Mouse (Mus musculus) megakaryocyte-erythroid progenitor cell, adult 5 weeks (primary cell): ENCODE results near the gene Il18bp. TPM values are rescaled to one million over a fixed set of nuclear protein-coding genes. Genes with fewer than 3 reads are reported as not detected.

ENCODE experiments used
- polyA plus RNA-seq: library from polyadenylated mRNA; stranded (reverse); fragments of >175 nt; gene quantifications from 2 replicates; pipeline ENCODE4 v1.2.3, GENCODE M21; 2012

Gene Il18bp
- 7.0 and 11.9 TPM in 2 replicates for polyA plus RNA-seq

GRCm38 (mm10) chr7:102018590-102018989 lies at the start of gene Il18bp:
Il18bp (minus strand) TSS chr7:102018690.

GRCm38 (mm10) chr7:102065046-102065891 lies 46.8 kb upstream of the Il18bp start, which contains the start of the genes Rnf121, Xndc1 and Xntrpc:
Rnf121 (minus strand) TSS chr7:102065469.
Xndc1 (plus strand) TSS chr7:102065511.
Xntrpc (plus strand) TSS chr7:102065713.

Other genes starting within 250 kb of the Il18bp start
- 0.07 and 0.09 TPM in 2 replicates for gene Phox2a, start 200.4 kb downstream of the Il18bp start, polyA plus RNA-seq
- gene Inppl1, start 180.5 kb downstream of the Il18bp start, polyA plus RNA-seq = 11.8 and 13.7 TPM in 2 replicates
- gene Folr2, start 161.5 kb downstream of the Il18bp start, polyA plus RNA-seq = not detected in 2 replicates
- gene Anapc15, start 155.0 kb downstream of the Il18bp start, polyA plus RNA-seq = 18.9 and 25.1 TPM in 2 replicates
- 0.10 and 0.11 TPM in 2 replicates for gene Folr1, start 147.9 kb downstream of the Il18bp start, polyA plus RNA-seq
- gene Lamtor1, start 112.8 kb downstream of the Il18bp start, polyA plus RNA-seq = 98.1 and 126 TPM in 2 replicates
- 0.03 and 0.08 TPM in 2 replicates for gene Tomt, start 112.3 kb downstream of the Il18bp start, polyA plus RNA-seq
- gene Lrrc51, start 84.8 kb downstream of the Il18bp start, polyA plus RNA-seq = 0.22 TPM in 1 of 2 replicates, not detected in the other
- 131 and 170 TPM in 2 replicates for gene Numa1, start 84.6 kb downstream of the Il18bp start, polyA plus RNA-seq
- 3.2 and 3.7 TPM in 2 replicates for gene Rnf121, start 46.8 kb upstream of the Il18bp start, polyA plus RNA-seq
- gene Xndc1, start 46.8 kb upstream of the Il18bp start, polyA plus RNA-seq = 18.2 and 25.0 TPM in 2 replicates
- gene Xntrpc, start 47.0 kb upstream of the Il18bp start, polyA plus RNA-seq = 0.90 and 1.6 TPM in 2 replicates
- gene Trpc2, start 64.4 kb upstream of the Il18bp start, polyA plus RNA-seq = 1.0 and 1.4 TPM in 2 replicates
- gene Art1, start 83.1 kb upstream of the Il18bp start, polyA plus RNA-seq = 0.04 TPM in 1 of 2 replicates, not detected in the other
- 0.36 and 0.67 TPM in 2 replicates for gene Art5, start 90.8 kb upstream of the Il18bp start, polyA plus RNA-seq
- gene Chrna10, start 98.1 kb upstream of the Il18bp start, polyA plus RNA-seq = 0.06 TPM in 1 of 2 replicates, not detected in the other
- gene Nup98, start 191.5 kb upstream of the Il18bp start, polyA plus RNA-seq = 6.3 and 6.6 TPM in 2 replicates
- gene Pgap2, start 191.5 kb upstream of the Il18bp start, polyA plus RNA-seq = 36.3 and 45.3 TPM in 2 replicates
- 163 and 199 TPM in 2 replicates for gene Rhog, start 237.4 kb upstream of the Il18bp start, polyA plus RNA-seq
- 47.6 and 63.0 TPM in 2 replicates for gene Stim1, start 249.1 kb upstream of the Il18bp start, polyA plus RNA-seq